Mouse (Mus musculus) ES-E14 (cell line): ENCODE data around the gene Ppdpf.

Experiments
- CHD2 ChIP-seq: IDR thresholded peaks from 2 replicates; pipeline ENCODE4 v1.6.1; 2014; ENCODE audit warnings: mild to moderate bottlenecking, low read depth, low read length, inconsistent platforms
- HCFC1 ChIP-seq: IDR thresholded peaks from 2 replicates; pipeline ENCODE4 v1.6.1; 2012; ENCODE audit warnings: low read length, inconsistent platforms, borderline replicate concordance; ENCODE audit not compliant: insufficient read depth
- MAFK ChIP-seq: IDR thresholded peaks from 2 replicates; pipeline ENCODE4 v1.6.1; 2014; ENCODE audit warnings: mild to moderate bottlenecking, low read depth, low read length, inconsistent platforms; ENCODE audit not compliant: insufficient read depth

GRCm38 (mm10) chr2:181233443-181233842 lies 46.4 kb downstream of the Ppdpf start:
- no peak for TF ChIP-seq HCFC1
- no peak for TF ChIP-seq CHD2
- TF ChIP-seq MAFK = no peak
